Mouse (Mus musculus) small intestine, adult 2 months (tissue): ENCODE data around the gene Nab2. TPM values are rescaled to one million over a fixed set of nuclear protein-coding genes. Genes with fewer than 3 reads are reported as not detected.

Experiments used
- H3K27ac ChIP-seq: fragments of 200-500 bp; 2 replicates; pipeline ENCODE4 v1.5.1; 2012; ENCODE audit warnings: low read depth, low read length, control low read depth, inconsistent platforms; ENCODE audit not compliant: insufficient read depth
- H3K27me3 ChIP-seq: fragments of 200-500 bp; 2 replicates; pipeline ENCODE4 v1.6.1; 2012; ENCODE audit warnings: mild to moderate bottlenecking, moderate library complexity, low read length, inconsistent platforms; ENCODE audit not compliant: control insufficient read depth, insufficient read depth
- H3K36me3 ChIP-seq: fragments of 200-500 bp; 2 replicates; pipeline ENCODE4 v1.6.1; 2012; ENCODE audit warnings: mild to moderate bottlenecking, low read length, control low read depth, inconsistent platforms; ENCODE audit not compliant: control insufficient read depth, insufficient read depth
- H3K4me1 ChIP-seq: fragments of 200-500 bp; 2 replicates; pipeline ENCODE4 v1.6.1; 2012; ENCODE audit warnings: low read length, inconsistent platforms, mixed read lengths; ENCODE audit not compliant: control insufficient read depth, insufficient read depth, insufficient read length
- H3K4me3 ChIP-seq: fragments of 200-500 bp; 2 replicates; pipeline ENCODE4 v1.5.1; 2012; ENCODE audit warnings: low read depth, mild to moderate bottlenecking, control low read depth, inconsistent platforms, low read length, moderate library complexity
- CTCF ChIP-seq: fragments of 200-500 bp; IDR thresholded peaks from 2 replicates; pipeline ENCODE4 v1.5.1; 2012; ENCODE audit warnings: low read depth, mild to moderate bottlenecking, control low read depth, inconsistent platforms, low read length, moderate library complexity, mixed read lengths; ENCODE audit not compliant: insufficient replicate concordance, insufficient read length; ENCODE audit errors: extremely low read depth
- POLR2A ChIP-seq: fragments of 200-500 bp; IDR thresholded peaks from 2 replicates; pipeline ENCODE4 v1.6.1; 2012; ENCODE audit warnings: low read depth, mild to moderate bottlenecking, control low read depth, inconsistent platforms, low read length, moderate library complexity
- WGBS: fragments of 180-500 bp; shearing (Covaris S2); methylation state at CpG from one replicate; pipeline ENCODE4 v1.1.7; 2018; 5-methylcytosine and 5-hydroxymethylcytosine counted together
- polyA plus RNA-seq: library from polyadenylated mRNA; depleted of rRNA; stranded (reverse); fragments of >200 nt; gene quantifications from 2 replicates; pipeline ENCODE4 v1.2.3, GENCODE M21; 2012

Gene Nab2
- polyA plus RNA-seq, 1 experiment = 31.8 TPM

GRCm38 (mm10) chr10:127631261-127632214 is 36.8 kb downstream of the Nab2 start:
- H3K4me1 ChIP-seq = peaks cover 17% of the 10 kb centered on the region
- TF ChIP-seq CTCF (no peak), POLR2A (no peak)
- no peaks in the 10 kb centered on the region for H3K36me3 ChIP-seq
- no peak overlapping the region for H3K27ac ChIP-seq
- no peaks in the 10 kb centered on the region for H3K27me3 ChIP-seq
- WGBS = 76% methylated on average over 10 of the region's 10 CpGs
- H3K4me3 ChIP-seq = no peak overlapping the region

DNA sequence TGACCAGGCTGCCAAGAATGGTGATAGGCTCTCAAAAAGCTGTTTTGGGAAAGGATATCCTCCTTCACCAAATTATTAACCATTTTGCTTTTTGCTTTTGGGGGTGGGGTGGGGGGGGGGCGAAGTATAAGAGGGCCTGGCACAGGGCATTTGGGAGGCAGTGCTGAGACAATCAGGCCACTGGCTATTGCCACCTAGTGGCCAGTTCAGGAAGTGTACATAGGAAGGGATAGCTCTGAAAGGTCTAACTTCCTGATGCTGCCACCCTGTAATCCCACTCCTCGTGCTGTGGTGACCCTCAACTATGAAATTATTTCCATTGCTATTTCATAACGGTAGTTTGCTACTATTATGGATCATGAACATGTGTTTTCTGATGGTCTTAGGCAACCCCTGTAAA is 41.9 kb downstream of the Nab2 start:
- peak; percentile 60; the same call in 1 of the 2 replicates for TF ChIP-seq CTCF
- no peak for TF ChIP-seq POLR2A
- Histone ChIP-seq H3K4me3 (no peak overlapping the region), H3K27me3 (no peaks in the 10 kb centered on the region), H3K36me3 (no peaks in the 10 kb centered on the region), H3K4me1 (no peaks in the 10 kb centered on the region; the same call in 1 of the 2 replicates), H3K27ac (no peak overlapping the region)
- WGBS = 87% methylated on average over 3 of the region's 3 CpGs

- no peak overlapping the region for H3K4me3 ChIP-seq
- no peaks in the 10 kb centered on the region for H3K36me3 ChIP-seq
- 95% methylated on average over 6 of the region's 6 CpGs for WGBS
These were observed 44.7 kb downstream of the Nab2 start for GRCm38 (mm10) chr10:127623439-127624216.

GRCm38 (mm10) chr10:127622661-127623060 is 45.7 kb downstream of the Nab2 start:
- Histone ChIP-seq H3K36me3 (no peaks in the 10 kb centered on the region), H3K27ac (peak overlapping the region; percentile 96; the same call in 1 of the 2 replicates), H3K4me1 (peaks cover 9% of the 10 kb centered on the region; the same call in 1 of the 2 replicates), H3K4me3 (no peak overlapping the region), H3K27me3 (no peaks in the 10 kb centered on the region)
- TF ChIP-seq POLR2A (no peak), CTCF (no peak)
- 75% methylated on average over 4 of the region's 4 CpGs for WGBS

More at GRCm38 (mm10) chr10:127623439-127624216, 44.7 kb downstream of the Nab2 start:
- peaks cover 5% of the 10 kb centered on the region; the same call in 1 of the 2 replicates for H3K4me1 ChIP-seq
- no peaks in the 10 kb centered on the region for H3K27me3 ChIP-seq
- TF ChIP-seq POLR2A = no peak
- TF ChIP-seq CTCF = no peak
- no peak overlapping the region for H3K27ac ChIP-seq

- peaks cover 13% of the 10 kb centered on the region; the same call in 1 of the 2 replicates for H3K4me1 ChIP-seq
- H3K27me3 ChIP-seq = no peaks in the 10 kb centered on the region
- whole genome bisulfite sequencing = under 1% methylated on average over 13 of the region's 13 CpGs
- H3K36me3 ChIP-seq = no peaks in the 10 kb centered on the region
- peak overlapping the region; percentile 65 for H3K4me3 ChIP-seq
- TF ChIP-seq POLR2A (no peak), CTCF (peak; percentile 70)
- H3K27ac ChIP-seq = peak overlapping the region; percentile 96
These were observed 46.3 kb downstream of the Nab2 start for GRCm38 (mm10) chr10:127622057-127622392.

GRCm38 (mm10) chr10:127621191-127622056 is 46.9 kb downstream of the Nab2 start:
- Histone ChIP-seq H3K27ac (peak overlapping the region; percentile 96), H3K27me3 (no peaks in the 10 kb centered on the region), H3K4me1 (peaks cover 16% of the 10 kb centered on the region; the same call in 1 of the 2 replicates), H3K4me3 (peak overlapping the region; percentile 65), H3K36me3 (no peaks in the 10 kb centered on the region)
- TF ChIP-seq POLR2A (peak; percentile 70), CTCF (no peak)
- WGBS = under 1% methylated on average over 35 of the region's 39 CpGs
